ENCODE assay signal across 17 mouse cellular contexts in the genomic region with DNA sequence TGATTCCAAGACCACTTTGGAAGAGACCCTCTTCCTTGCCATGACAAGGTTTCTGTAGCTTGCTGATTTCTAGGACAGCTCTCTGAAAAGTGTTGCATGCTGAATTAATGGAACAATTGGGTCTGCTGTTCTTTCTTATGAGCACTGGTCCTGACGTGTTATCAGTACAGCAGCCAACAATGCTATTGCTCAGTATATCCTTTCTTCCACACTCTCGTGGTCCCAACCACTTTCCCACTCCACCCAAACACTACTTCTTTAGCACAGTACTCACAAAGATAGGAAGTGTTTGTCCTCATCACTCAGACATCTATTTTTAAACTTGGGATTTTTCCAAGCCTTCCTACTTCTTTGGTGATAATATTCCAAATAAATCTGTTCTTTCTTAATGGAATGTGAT.
A peak's percentile ranks its signal among the peaks of the same experiment; 100 is the strongest.
DNase-seq lines count a peak whose midpoint lies in the region; ATAC-seq and TF ChIP-seq lines count a peak whose summit lies in the region.
"Had no signal": no experiment of that assay in that cellular context is flagged by ENCODE, and none has a peak within 500 bp of the region (broad histone marks: within the 10 kb centered on the region; RNA-seq: fewer than 3 reads in every experiment).

No protein-coding gene starts in this region.

- H3K27ac ChIP-seq in heart, embryonic 15.5 days = 0 out of 2 replicates have a peak overlapping the region, but pooled peaks have one; percentile 31
- no peak overlapping the region for H3K27ac ChIP-seq in forebrain, postnatal 0 days (ENCODE audit: low read depth, low read length)
- H3K27ac ChIP-seq: embryonic facial prominence, embryonic 12.5 days; forebrain, embryonic 15.5 days; hindbrain, embryonic 13.5 days; hindbrain, postnatal 0 days had no signal

- H3K4me3 ChIP-seq in heart, embryonic 15.5 days = no peak overlapping the region
- H3K4me3 ChIP-seq in forebrain, postnatal 0 days (ENCODE audit: low read depth, low read length) = no peak overlapping the region
- H3K4me3 ChIP-seq: embryonic facial prominence, embryonic 12.5 days; forebrain, embryonic 15.5 days; hindbrain, embryonic 13.5 days had no signal

- H3K36me3 ChIP-seq in heart, embryonic 15.5 days = no peaks in the 10 kb centered on the region
- no peaks in the 10 kb centered on the region for H3K36me3 ChIP-seq in forebrain, postnatal 0 days (ENCODE audit: insufficient read depth)
- H3K36me3 ChIP-seq: embryonic facial prominence, embryonic 12.5 days; forebrain, embryonic 15.5 days; hindbrain, embryonic 13.5 days had no signal

- no peak overlapping the region for H3K4me2 ChIP-seq in heart, embryonic 15.5 days
- H3K4me2 ChIP-seq in forebrain, postnatal 0 days (ENCODE audit: low read depth) = no peak overlapping the region
- H3K4me2 ChIP-seq: embryonic facial prominence, embryonic 12.5 days; forebrain, embryonic 15.5 days; hindbrain, embryonic 13.5 days had no signal

- H3K4me1 ChIP-seq in heart, embryonic 15.5 days (replicated peaks) = peaks cover 5% of the 10 kb centered on the region
- no peaks in the 10 kb centered on the region for H3K4me1 ChIP-seq in forebrain, postnatal 0 days (ENCODE audit: insufficient read depth)
- H3K4me1 ChIP-seq: embryonic facial prominence, embryonic 12.5 days; forebrain, embryonic 15.5 days; hindbrain, embryonic 13.5 days had no signal

- ATAC-seq in heart, embryonic 15.5 days (replicated peaks; ENCODE audit: insufficient number of reproducible peaks, insufficient read depth, low FRiP score, low read depth) = no peak; the same call in 1 of the 2 replicates
- ATAC-seq in forebrain, postnatal 0 days = no peak
- ATAC-seq: forebrain, embryonic 15.5 days; hindbrain, postnatal 0 days had no signal

- peak; percentile 30 to 44 for DNase-seq in heart, adult 18-20 months
- no peak for DNase-seq in heart, postnatal 14 days
- no peak for DNase-seq in heart, postnatal 36 days
- peak; percentile 12 for DNase-seq in lung, postnatal 36 days
- DNase-seq in lung, postnatal 14 days = no peak
- no peak for DNase-seq in forebrain, postnatal 0 days
- DNase-seq: adrenal gland, postnatal 10 days; cerebellum, adult 11-12 months; cerebellum, adult 9-10 months; cerebellum, postnatal 25 days; gastrocnemius, postnatal 14 days; kidney, adult 11 months had no signal

- intact Hi-C loops in heart, postnatal 14 days (cut with DNase I) = no loop called here
- intact Hi-C loops in heart, postnatal 36 days (cut with DNase I) = no loop called here

- WGBS in heart, embryonic 15.5 days = 8% methylated on average over 2 of the region's 2 CpGs
- 61% methylated on average over 2 of the region's 2 CpGs for WGBS in forebrain, postnatal 0 days

- no peak for TF ChIP-seq CTCF in forebrain, postnatal 0 days (IDR thresholded peaks at IDR 0.05; ENCODE audit: low read depth)

- H3K27me3 ChIP-seq in heart, embryonic 15.5 days = no peaks in the 10 kb centered on the region
- no peaks in the 10 kb centered on the region for H3K27me3 ChIP-seq in forebrain, postnatal 0 days (ENCODE audit: insufficient read depth, low read length)
- H3K27me3 ChIP-seq: embryonic facial prominence, embryonic 12.5 days; forebrain, embryonic 15.5 days; hindbrain, embryonic 13.5 days had no signal

- H3K9ac ChIP-seq in heart, embryonic 15.5 days = no peak overlapping the region
- no peak overlapping the region for H3K9ac ChIP-seq in forebrain, postnatal 0 days
- H3K9ac ChIP-seq: embryonic facial prominence, embryonic 12.5 days; forebrain, embryonic 15.5 days; hindbrain, embryonic 13.5 days had no signal

- no peaks in the 10 kb centered on the region for H3K9me3 ChIP-seq in heart, embryonic 15.5 days (replicated peaks)
- no peaks in the 10 kb centered on the region for H3K9me3 ChIP-seq in forebrain, postnatal 0 days (ENCODE audit: low read length)
- H3K9me3 ChIP-seq: embryonic facial prominence, embryonic 12.5 days; forebrain, embryonic 15.5 days; hindbrain, embryonic 13.5 days had no signal

Comparison
In these comparisons a context has a peak if more than half of its experiments do, and no peak if none do; other contexts are left out.
1. DNase-seq: peak in heart, adult 18-20 months (2 of 2) and lung, postnatal 36 days (single experiment); none in heart, postnatal 14 days (0 of 2), heart, postnatal 36 days (0 of 2), lung, postnatal 14 days (single experiment) and forebrain, postnatal 0 days (single experiment).